Mouse (Mus musculus) embryo, embryonic 9.5 days (tissue): ENCODE results near the gene Sfswap.

Experiments used
- DNase-seq: peaks from one replicate; pipeline ENCODE4 v3.0.0-alpha.2; 2017; ENCODE audit errors: extremely low spot score

The Sfswap gene

DNA sequence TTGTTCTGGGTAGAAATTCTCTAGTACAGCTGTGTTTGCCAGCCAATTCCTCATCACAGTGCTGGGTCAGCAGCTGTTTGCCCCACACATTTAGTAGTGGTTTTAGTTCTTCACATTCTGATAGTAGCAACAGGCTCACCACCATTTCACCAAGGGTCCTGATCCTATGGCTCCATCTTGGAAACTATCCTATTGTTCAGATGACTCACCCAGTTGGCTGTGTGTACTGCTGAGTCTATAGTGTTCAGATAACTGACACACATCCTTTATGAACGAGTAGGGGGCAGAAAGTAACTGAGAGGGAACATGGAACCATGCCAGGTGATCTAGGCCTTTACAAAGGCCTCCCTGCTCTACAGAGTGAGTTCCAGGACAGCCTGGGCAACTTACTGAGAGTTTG is 28.6 kb downstream of the Sfswap start:
- DNase-seq, result no peak

DNA sequence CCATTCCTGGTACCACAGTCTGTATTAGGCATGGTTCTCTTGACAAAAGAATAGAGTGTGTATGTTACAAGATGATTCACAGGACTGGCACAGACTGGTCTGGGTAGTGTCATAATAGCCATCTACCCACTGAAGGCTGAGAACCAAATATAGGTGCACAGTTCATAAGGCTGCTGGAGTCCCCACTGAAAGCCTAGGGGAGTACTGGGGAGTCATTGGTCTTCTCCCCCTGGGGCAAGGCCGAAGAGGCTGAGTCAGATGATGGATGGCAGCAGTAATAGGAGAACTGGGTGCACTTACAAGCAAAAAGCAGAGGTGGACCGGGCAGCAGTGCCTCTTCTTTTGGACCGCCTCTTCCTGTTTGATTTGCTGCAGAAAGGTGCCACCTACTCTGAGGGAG is 32.7 kb downstream of the Sfswap start:
- DNase-seq, result no peak

DNA sequence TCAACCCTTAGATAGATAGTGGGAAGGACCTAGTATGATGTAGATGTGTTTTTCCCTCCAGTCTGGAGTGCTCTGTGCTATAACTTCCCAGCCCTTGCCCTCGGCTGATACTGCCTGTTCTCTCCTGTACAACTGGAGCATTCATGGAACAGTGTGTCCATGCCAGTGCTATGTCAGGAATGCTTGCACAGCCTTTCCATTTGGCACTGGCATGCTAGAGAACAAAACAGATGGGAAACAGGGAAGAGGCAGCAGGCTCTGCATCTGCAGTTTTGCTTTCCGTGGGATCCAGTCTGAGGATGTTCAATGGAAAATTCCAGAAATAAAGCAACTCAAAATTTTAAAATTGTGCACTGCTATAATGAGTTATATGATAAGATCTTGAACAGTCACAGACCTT is 33.5 kb downstream of the Sfswap start:
- DNase-seq, result no peak

DNA sequence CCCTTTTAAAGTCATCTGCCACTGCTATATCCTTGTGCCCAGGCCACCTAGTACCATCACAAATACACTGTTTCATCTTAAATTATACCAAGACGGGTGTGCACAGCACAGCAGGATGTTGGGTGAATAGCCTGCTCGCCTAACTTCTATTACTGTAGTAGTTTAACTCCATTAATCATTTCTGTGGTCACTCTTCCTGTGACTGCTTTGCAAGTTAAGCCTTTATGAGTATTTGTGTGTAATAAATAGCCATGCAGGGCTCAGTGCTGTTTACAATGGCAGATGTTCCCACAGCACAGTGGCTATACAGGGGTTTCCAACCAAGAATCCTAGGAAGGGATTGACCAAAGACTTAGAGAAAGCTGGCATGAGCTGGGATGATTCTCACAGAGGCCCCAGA is 34.0 kb downstream of the Sfswap start:
- DNase-seq, result no peak

DNA sequence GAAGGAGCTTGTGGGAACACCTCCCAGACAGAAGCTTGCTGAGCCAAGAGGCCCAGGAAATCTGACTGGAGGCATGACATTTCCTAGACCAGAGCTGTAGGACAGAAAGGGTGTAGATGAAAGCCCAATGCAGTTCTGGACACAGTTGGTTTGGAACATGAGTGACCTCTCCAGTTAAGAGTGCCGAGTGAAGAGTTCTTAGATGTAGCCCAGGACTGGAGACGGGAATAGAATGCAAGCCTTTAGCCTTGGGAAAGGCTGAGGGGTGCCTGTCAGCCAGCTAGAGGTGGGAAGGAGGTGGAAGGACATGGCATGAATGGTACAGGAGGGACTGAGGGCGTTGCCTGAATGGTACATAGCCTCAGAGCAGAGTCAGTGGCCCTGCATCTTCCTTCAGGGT is 34.4 kb downstream of the Sfswap start:
- no peak for DNase-seq

DNA sequence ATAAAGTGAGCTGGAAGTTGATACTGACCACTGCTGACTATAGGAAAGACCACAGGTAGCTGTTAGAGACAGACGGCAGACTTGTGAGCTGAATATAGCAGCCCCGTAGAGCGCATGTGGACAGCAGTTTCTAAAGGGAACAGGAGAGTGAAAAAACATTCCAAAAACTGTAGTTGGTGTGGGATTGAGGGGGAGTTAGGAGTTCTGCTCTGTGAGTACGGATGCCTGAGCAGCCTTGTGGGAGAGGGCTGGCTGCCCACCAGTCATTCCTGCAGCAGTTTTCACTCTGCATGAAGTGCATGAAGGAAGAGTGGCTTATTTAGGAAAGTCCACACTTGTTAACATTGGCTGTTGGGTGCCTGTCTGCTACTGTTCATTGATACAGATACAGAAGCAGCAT is 37.8 kb downstream of the Sfswap start:
- DNase-seq, result no peak

DNA sequence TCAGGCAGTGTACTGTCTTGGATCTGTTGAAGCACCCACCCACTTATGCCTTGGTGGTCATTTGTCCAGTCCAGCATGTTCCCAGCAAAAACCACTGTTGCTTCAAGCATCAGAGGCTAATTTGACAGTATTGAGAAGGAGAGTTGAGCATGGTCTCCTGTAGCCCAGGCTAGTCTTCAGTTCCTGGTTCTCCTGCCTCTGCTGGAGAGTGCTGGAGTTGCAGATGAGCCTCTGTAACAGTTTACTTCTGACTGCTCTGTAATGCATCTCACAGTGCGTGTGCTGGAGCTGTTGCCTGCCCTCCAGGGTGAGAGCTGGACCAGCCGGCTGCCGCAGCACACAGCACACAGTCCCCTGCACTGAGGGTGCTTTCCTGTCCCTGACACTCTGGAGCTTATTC is 41.2 kb downstream of the Sfswap start:
- no peak for DNase-seq

DNA sequence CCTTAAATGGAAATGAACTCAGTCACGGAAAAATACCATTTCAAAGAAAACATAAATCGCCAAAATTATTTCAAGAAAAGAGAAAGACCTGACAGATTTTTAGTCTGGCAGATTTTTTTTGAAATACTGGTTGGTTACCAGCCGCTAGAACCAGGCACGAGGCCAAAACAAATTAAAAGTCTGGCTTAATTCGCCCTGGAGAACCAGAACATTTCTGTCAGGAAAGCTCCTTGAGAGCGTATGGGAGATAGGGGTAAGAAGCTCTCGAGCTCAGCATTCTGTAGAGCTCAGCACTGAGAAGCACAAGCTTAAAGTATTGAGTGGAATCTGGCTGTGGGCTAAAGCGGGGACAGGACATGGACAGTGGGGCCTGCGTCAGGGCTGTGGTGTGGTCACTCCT is 44.8 kb downstream of the Sfswap start:
- no peak for DNase-seq

DNA sequence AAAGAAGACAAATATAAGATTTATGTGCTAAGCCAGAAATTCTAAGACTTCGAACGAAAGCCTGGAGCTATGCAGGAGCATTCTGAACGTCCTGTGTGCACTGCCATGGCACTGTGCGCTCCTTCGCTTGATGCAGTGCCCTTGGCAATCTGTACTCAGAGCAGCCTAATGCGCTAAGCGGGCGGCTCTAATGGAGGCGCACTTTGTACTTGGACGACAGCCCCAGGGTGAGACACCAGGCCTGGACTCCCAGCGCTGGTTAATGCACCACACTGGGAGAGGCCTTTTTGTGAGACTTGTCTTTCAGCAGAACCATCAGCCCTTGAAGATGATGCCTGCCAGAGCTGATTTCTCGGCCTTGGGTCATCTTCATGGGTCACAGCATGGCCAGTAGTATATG is 48.7 kb downstream of the Sfswap start:
- DNase-seq, result no peak

DNA sequence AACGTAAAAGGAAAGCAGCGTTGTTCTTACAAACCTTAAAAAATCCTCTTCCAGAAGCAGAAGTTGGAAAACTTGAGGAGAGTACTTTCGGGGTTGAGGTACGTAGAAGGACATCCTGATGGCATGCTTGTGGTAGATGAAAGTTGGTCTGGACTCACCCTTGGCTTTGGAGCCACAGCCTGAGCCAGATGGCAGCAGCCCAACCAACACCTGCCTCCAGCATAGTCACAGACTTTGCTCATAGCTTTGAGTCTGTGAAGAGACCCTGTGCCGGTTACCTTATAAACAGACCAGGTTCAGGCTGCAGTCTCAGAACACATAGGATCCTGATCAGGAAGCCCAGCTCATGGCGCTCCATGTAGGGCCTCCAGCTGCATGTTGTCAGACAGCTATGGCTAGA is 49.8 kb downstream of the Sfswap start:
- DNase-seq, result no peak

DNA sequence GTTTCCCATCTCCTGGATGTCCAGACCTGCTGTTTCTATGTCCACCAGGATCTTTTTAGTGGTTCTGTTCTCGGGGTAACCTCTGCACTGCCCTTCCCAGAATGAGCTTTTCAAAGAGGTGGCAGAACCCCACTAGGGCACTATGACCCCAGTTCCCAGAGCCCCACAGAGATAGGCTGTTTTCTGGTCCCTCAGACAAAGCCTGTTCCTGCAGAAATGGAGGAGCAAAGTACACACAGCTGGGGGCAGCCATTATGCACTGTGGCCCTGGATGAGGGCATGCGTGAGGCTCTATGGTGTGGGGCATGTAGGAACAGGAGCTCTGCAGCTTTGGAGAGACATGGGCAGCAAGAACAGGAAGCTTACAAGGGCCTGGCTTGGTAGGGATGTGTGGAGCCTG is 51.0 kb downstream of the Sfswap start:
- DNase-seq, result no peak

DNA sequence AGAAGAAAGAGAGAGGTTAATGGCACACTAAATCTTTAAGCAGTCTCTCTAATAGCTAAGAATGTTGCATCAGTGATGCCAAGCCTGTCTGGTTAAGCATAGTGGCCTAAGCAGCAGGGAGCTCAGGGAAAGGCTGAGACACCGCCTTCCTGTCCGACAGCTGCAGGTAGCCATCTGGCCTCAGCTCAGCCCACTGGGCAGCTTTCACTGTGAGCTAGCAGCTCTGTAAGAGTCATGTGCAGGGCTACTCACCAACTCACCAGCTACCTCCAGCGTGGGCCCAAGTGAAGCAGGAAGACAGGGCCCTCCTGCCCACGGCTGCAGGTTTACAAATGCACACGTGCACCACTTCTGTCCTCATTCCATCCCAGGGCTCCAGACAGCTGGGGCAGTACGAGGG is 52.6 kb downstream of the Sfswap start:
- no peak for DNase-seq

DNA sequence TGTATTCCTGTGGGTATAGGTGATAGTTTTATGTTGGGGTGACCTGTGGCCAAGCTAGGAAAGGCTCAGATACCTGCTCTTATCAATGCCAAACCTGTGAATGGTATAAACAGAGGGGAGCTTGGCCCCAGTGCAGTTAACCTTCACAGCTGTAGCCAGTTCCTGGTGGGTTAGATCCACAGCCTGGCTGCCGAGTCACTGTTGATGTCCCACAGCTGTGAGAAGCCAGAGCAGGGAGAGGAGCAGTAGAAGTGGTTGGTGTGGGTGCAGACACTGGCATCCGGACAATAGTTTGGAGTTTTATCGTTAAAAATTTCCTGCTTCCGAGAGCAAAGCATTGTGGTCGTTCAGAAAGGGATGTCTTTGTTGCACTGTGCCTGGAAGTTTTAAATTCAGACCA is 57.6 kb downstream of the Sfswap start:
- no peak for DNase-seq

DNA sequence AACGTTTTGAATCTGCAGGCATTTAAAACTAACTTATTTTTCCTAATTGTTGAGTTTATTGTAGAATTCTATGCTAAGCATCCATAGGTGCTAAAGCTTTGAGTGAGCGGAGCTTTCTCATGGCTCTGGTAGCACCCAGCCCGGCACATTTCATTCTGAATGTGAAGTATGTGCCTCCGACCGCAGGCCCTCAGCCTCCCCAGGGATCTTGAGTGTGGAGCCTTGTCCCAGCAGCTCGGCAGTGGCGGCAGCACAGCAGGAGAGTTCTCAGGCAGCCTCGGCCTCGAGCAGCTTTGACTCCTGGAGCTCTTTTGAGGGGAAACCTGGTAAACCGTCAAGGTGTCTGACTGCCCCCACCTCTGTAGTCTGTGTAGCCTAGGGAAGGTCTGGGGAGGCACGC is 58.3 kb downstream of the Sfswap start:
- no peak for DNase-seq

DNA sequence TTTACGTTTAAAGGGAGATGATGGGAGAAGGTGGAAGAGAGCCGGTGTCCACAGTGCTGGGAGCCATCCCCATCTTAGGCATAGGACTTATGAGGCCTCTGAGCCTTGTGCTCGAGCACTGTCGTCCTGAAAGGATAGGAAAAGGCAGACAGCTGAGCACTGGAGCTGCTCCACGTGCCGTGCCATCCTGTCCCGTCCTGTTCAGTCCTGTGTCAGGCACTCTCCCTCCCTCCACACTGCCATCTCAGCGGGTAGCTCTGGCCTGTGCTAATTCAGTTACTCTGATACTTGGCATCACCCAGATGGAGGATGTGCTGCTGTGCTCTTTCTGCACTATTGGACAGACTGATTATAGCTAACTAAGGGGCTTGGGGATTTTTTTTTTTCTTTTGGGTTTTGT is 61.3 kb downstream of the Sfswap start:
- no peak for DNase-seq

DNA sequence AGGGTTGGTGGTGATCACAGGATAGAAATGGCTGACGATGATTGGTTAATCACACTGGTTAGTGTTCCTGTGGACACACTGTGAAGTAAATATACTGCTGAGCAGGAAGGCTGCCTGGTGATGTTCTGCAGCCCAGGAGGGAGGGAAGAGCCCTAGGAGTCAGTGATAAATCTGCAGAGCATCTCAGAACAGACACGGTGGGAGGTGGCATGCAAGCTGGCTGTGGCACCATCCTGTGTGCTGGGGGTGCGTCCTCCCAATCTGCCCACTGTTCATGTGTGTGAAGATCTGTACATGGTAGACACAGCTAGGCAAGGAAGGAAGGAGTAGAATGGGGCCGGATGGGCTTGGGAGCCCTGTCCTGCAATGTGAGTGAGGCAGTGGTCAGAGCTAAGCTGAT is 67.6 kb downstream of the Sfswap start:
- no peak for DNase-seq

DNA sequence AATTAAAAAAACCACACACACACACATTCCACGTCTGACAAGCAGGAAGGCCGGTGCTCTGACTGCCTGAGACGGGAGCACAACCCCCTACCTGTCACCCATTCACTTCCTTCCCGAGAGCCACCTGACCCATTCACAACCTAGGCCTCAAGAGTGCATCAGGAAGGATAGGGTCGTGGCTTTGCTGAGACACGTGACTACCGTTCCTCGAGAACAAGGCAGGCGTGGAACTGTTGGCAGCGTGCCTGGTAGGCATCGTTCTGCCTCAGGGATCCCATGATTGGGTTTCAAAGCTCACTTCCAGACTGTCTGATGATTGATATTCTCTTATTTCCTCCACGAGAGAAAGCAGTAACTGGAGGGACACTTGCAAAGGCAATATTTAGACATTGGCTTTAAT is 77.2 kb downstream of the Sfswap start:
- DNase-seq, result no peak

DNA sequence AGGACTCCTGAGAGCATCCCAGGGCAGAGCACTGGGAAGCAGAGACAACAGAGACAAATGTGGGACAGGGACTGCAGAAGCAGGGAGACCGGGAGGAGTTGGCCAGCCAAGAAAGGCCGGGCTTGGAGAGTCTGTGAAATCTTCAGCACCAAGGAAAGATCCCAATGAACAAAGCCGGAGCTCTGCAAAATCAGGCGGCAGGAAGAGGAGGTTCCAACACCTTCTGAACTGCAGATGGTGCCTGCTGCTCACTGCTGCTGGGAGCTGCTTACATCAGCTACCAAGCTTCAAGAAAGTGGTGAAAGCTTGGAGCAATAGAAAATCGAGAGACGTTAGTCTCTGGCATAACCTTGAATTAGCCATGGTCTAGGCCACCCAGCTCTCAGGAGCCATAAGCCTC is 79.0 kb downstream of the Sfswap start:
- no peak for DNase-seq

DNA sequence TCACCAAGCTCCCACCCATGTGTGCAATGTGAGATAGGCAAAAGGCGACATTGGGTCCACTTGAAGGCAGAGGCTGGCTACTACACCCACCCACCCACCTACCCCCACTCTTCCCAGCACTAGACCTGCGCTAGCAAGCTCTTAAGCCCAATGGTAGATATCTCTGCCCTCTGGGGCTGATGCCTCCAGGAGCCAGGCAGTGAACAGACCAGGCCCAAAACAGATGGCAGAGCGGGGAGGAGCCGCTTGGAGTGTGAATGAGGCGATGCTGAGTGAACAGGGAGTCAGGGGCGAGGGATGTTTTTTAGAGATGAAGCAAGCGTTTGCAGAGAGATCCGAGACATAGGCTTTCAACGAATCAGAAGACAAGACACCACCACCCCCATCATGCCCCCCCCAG is 79.6 kb downstream of the Sfswap start:
- DNase-seq, result no peak

DNA sequence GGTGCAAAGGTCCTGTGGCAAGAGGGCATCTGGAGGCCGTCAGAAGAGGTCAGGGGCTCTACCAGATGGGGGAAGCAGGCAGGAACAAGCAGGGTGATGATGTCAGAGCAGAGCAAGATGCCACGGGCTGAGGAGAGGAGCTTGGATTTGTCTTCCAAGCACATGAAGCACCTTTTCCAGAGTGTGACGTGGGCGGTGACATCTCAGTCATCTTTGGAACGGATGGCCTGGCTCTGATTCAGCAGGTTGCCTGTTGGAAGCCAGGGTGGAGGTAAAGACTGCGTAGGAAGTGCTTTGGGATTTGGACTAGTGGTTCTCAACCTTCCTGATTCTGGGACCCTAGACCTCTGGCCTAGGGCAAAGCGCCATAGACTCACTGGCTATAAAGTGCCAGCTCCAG is 80.0 kb downstream of the Sfswap start:
- DNase-seq, result no peak

DNA sequence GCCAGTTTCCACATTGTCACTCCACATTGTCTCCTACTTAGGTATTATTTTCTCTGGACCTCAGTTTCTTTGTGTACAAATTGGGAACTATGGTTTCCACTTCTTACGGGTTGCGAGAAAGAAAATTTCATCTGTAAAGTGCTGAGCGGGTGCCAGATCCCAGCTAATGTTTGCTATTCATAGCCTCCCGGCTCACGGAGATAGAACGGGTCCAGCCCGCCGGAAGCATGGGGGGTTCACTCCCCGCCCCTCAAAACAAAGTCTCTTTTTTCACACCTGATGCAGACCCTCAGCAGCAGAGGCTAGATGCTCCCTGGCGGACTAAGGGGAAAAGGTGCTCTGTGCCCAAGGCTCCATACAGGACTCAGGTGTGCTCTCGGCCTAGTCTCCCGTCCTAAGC is 82.3 kb downstream of the Sfswap start:
- DNase-seq, result no peak

DNA sequence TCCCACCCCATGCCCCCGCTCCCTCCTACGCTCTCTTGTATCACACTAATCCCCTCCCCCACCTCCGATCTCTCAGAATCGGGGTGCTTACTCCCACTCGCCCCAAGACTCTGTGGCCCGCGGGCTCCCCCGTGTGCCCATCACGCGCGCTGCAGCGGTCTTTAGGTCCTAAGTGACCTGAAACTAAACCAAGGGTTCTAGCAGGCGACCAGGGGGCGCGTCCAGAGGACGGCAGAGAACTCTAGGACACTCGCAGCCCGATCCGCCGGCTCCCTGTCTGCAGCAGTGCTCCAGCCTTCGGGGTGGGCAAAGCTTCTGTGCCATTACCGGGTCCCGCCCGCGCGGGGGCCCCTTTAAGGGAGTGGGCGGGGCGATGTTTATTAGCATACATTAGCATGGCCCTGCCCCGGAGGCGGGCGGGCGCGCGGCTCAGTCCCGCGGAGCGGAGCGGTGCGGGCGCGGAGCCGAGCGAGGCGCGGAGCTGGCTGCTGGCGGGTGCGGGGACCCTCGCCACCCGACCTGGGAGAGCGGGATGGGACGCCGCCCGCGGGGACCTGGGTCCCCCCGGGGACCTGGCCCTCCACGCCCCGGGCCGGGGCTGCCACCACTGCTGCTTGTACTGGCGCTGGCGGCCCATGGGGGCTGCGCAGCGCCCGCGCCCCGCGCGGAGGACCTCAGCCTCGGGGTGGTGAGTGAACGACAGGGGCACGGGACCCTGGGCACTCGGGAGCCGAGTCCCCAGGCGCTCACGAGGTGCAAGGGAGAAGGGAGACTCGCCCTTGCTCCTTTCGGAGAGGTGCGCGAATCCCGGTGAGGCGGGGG is 83.0 kb downstream of the Sfswap start, which contains the start of gene Mmp17:
Gene Mmp17, plus strand, starts transcription at position 409 of the 822 bp plus-strand sequence.
- peak; percentile 91 for DNase-seq

DNA sequence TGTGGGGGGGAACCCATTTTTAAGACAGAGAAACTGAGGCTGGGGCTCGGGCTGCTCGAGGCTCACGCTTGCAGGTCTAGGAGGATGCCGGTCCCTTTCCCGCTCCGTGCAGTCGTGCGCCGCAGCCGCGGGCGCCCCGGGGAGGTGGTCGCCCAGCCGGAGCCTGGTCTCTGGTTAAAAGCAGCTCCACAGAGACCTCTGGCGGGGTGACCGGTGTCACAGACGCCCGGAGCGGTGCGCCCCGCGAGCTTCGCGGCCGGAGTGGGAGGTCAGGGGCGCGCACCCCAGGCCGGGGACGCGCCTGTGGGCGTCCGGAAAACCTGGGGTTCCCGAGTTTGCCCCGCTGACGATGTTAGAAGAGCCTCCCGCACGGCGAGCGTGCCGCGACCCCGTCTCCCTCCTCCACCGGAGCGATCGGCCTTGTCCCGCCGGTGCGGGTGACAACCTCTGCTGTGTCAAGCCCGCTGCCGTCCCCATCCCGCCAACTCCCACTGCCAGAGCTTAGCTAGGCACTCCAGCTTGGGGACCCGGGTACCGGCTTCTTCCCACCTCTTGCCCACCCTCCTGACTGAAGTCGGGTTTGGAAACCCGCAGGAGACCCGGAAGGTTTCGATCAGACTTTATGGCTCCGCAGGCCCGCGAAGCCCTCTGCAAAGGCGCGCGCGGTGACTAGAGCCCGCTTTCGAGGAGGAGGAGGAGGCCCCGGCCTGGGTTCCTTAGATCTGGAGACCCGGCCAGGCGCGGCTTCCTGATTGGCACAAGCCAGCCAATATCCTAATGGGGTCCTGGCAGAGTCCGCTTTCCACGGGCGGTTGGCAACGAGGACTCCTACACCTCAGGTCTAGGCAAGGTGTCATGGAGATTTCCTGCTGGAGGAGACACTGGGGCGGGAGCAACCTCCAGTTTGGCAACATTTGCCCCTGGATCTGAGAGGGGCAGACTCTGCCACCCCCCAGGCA is 83.8 kb downstream of the Sfswap start:
- peak; percentile 59 for DNase-seq
